Mouse (Mus musculus) kidney, embryonic 16.5 days (tissue): ENCODE data around the gene Abcf1. TPM values are rescaled to one million over a fixed set of nuclear protein-coding genes. Genes with fewer than 3 reads are reported as not detected.
A peak's percentile ranks its signal among the peaks of the same experiment; 100 is the strongest.

Experiments used
- ATAC-seq: fragments of 200-750 bp; cut with Nextera tagmentation; 2 replicates; pipeline ENCODE4 v1.8.0; 2017; ENCODE audit warnings: moderate TSS enrichment; ENCODE audit not compliant: low FRiP score, low TSS enrichment
- H3K27ac ChIP-seq: fragments of 300-500 bp; sonication (generic); 2 replicates; pipeline ENCODE4 v1.5.1; 2014; ENCODE audit warnings: low read length
- H3K27me3 ChIP-seq: fragments of 300-500 bp; sonication (generic); 2 replicates; pipeline ENCODE4 v1.6.1; 2014; ENCODE audit warnings: low read length, control low read depth, mixed read lengths; ENCODE audit not compliant: insufficient read depth
- H3K36me3 ChIP-seq: fragments of 300-500 bp; sonication (generic); 2 replicates; pipeline ENCODE4 v1.6.1; 2014; ENCODE audit warnings: low read length, control low read depth, mixed read lengths; ENCODE audit not compliant: insufficient read depth
- H3K4me1 ChIP-seq: fragments of 300-500 bp; sonication (generic); 2 replicates; pipeline ENCODE4 v1.6.1; 2014; ENCODE audit warnings: low read length, control low read depth, mixed read lengths; ENCODE audit not compliant: insufficient read depth
- H3K4me2 ChIP-seq: fragments of 300-500 bp; sonication (generic); replicated peaks from 2 replicates; pipeline ENCODE4 v1.6.1; 2014; ENCODE audit warnings: low read depth, low read length
- H3K4me3 ChIP-seq: fragments of 300-500 bp; sonication (generic); 2 replicates; pipeline ENCODE4 v1.5.1; 2014; ENCODE audit warnings: mild to moderate bottlenecking, low read length
- H3K9ac ChIP-seq: fragments of 300-500 bp; sonication (generic); replicated peaks from 2 replicates; pipeline ENCODE4 v1.6.1; 2014; ENCODE audit warnings: low read length
- H3K9me3 ChIP-seq: fragments of 300-500 bp; sonication (generic); 2 replicates; pipeline ENCODE4 v1.6.1; 2016; ENCODE audit warnings: low read length, control low read depth
- WGBS: fragments of 180-500 bp; shearing (Covaris S2); extraction: QIAGEN DNeasy Blood & Tissue Kit; methylation state at CpG from one replicate; pipeline ENCODE4 v1.1.7; 2014; 5-methylcytosine and 5-hydroxymethylcytosine counted together
- polyA plus RNA-seq: library from polyadenylated mRNA; unstranded; fragments of >200 nt; fragmentation: Nextera tagmentation; extraction: Ambion mirVana; gene quantifications from 2 replicates; pipeline ENCODE4 v1.2.1, GENCODE M21; 2015

Gene Abcf1
- polyA plus RNA-seq, 1 experiment from 2014 or later, result 80.7 TPM

- Histone ChIP-seq H3K4me1 (peaks cover 8% of the 10 kb centered on the region), H3K27ac (no peak overlapping the region), H3K36me3 (no peaks in the 10 kb centered on the region), H3K27me3 (no peaks in the 10 kb centered on the region), H3K4me2 (no peak overlapping the region), H3K9me3 (no peaks in the 10 kb centered on the region), H3K9ac (no peak overlapping the region), H3K4me3 (no peak overlapping the region)
- 84% methylated on average over 7 of the region's 7 CpGs for WGBS
- no peak for ATAC-seq
Observed at GRCm38 (mm10) chr17:35999356-35999755, 29.8 kb upstream of the Abcf1 start.

- no peak overlapping the region for H3K4me3 ChIP-seq
- H3K4me1 ChIP-seq, result peaks cover 8% of the 10 kb centered on the region
- H3K9ac ChIP-seq, result no peak overlapping the region
- no peaks in the 10 kb centered on the region for H3K9me3 ChIP-seq
- 90% methylated on average over 6 of the region's 6 CpGs for WGBS
- no peaks in the 10 kb centered on the region for H3K27me3 ChIP-seq
- no peak overlapping the region for H3K4me2 ChIP-seq
- ATAC-seq, result no peak
- H3K36me3 ChIP-seq, result no peaks in the 10 kb centered on the region
- no peak overlapping the region for H3K27ac ChIP-seq
Observed at GRCm38 (mm10) chr17:35998545-35999305, 29.2 kb upstream of the Abcf1 start.

- Histone ChIP-seq H3K4me1 (peaks cover 8% of the 10 kb centered on the region), H3K4me2 (no peak overlapping the region), H3K36me3 (no peaks in the 10 kb centered on the region), H3K27me3 (no peaks in the 10 kb centered on the region), H3K4me3 (no peak overlapping the region), H3K9me3 (no peaks in the 10 kb centered on the region), H3K27ac (no peak overlapping the region), H3K9ac (no peak overlapping the region)
- no peak for ATAC-seq
- WGBS, result 58% methylated on average over 12 of the region's 12 CpGs
Observed at GRCm38 (mm10) chr17:35997713-35998510, 28.4 kb upstream of the Abcf1 start.

- Histone ChIP-seq H3K4me3 (no peak overlapping the region), H3K27ac (no peak overlapping the region), H3K4me1 (peaks cover 8% of the 10 kb centered on the region), H3K27me3 (no peaks in the 10 kb centered on the region), H3K4me2 (no peak overlapping the region), H3K9ac (no peak overlapping the region), H3K9me3 (no peaks in the 10 kb centered on the region), H3K36me3 (no peaks in the 10 kb centered on the region)
- peak; percentile 80 for ATAC-seq
- 0% methylated on average over 11 of the region's 11 CpGs for WGBS
Observed at GRCm38 (mm10) chr17:35996949-35997348, 27.4 kb upstream of the Abcf1 start.

- peaks cover 8% of the 10 kb centered on the region for H3K4me1 ChIP-seq
- 5% methylated on average over 14 of the region's 14 CpGs for WGBS
- H3K4me2 ChIP-seq, result peak overlapping the region; percentile 80
- H3K9ac ChIP-seq, result peak overlapping the region; percentile 65
- no peaks in the 10 kb centered on the region for H3K9me3 ChIP-seq
- no peaks in the 10 kb centered on the region for H3K36me3 ChIP-seq
- 0 out of 2 replicates have a peak overlapping the region, but pooled peaks have one; percentile 39 for H3K27ac ChIP-seq
- H3K4me3 ChIP-seq, result peak overlapping the region; percentile 62
- no peak for ATAC-seq
- H3K27me3 ChIP-seq, result no peaks in the 10 kb centered on the region
Observed at GRCm38 (mm10) chr17:35994879-35995240, 25.3 kb upstream of the Abcf1 start.

GRCm38 (mm10) chr17:35994175-35994878, 24.8 kb upstream of the Abcf1 start:
- Histone ChIP-seq H3K9ac (peak overlapping the region; percentile 65), H3K4me2 (peak overlapping the region; percentile 80), H3K9me3 (no peaks in the 10 kb centered on the region), H3K36me3 (peaks cover 4% of the 10 kb centered on the region), H3K27me3 (no peaks in the 10 kb centered on the region), H3K4me1 (peaks cover 8% of the 10 kb centered on the region), H3K4me3 (peak overlapping the region; percentile 62), H3K27ac (0 out of 2 replicates have a peak overlapping the region, but pooled peaks have one; percentile 39)
- 3% methylated on average over 31 of the region's 31 CpGs for WGBS
- ATAC-seq, result peak; percentile 62; the same call in 1 of the 2 replicates

- Histone ChIP-seq H3K36me3 (peaks cover 11% of the 10 kb centered on the region), H3K4me1 (peaks cover 8% of the 10 kb centered on the region), H3K27ac (no peak overlapping the region), H3K9ac (no peak overlapping the region), H3K9me3 (no peaks in the 10 kb centered on the region), H3K4me3 (peak overlapping the region; percentile 62), H3K4me2 (peak overlapping the region; percentile 80), H3K27me3 (no peaks in the 10 kb centered on the region)
- 6% methylated on average over 17 of the region's 17 CpGs for WGBS
- peak; percentile 73 for ATAC-seq
Observed at GRCm38 (mm10) chr17:35993675-35994074, 24.1 kb upstream of the Abcf1 start.

GRCm38 (mm10) chr17:35991781-35992180, 22.2 kb upstream of the Abcf1 start:
- H3K4me2 ChIP-seq, result no peak overlapping the region; the same call in 1 of the 2 replicates
- no peak overlapping the region for H3K27ac ChIP-seq
- H3K4me1 ChIP-seq, result peaks cover 8% of the 10 kb centered on the region
- WGBS, result 33% methylated on average over 10 of the region's 10 CpGs
- no peak overlapping the region for H3K9ac ChIP-seq
- no peaks in the 10 kb centered on the region for H3K9me3 ChIP-seq
- H3K4me3 ChIP-seq, result no peak overlapping the region
- no peaks in the 10 kb centered on the region for H3K27me3 ChIP-seq
- peaks cover 29% of the 10 kb centered on the region for H3K36me3 ChIP-seq
- ATAC-seq, result no peak

- peaks cover 17% of the 10 kb centered on the region for H3K4me1 ChIP-seq
- H3K27ac ChIP-seq, result no peak overlapping the region
- no peaks in the 10 kb centered on the region for H3K9me3 ChIP-seq
- H3K9ac ChIP-seq, result no peak overlapping the region
- H3K27me3 ChIP-seq, result no peaks in the 10 kb centered on the region
- no peak for ATAC-seq
- H3K4me2 ChIP-seq, result no peak overlapping the region
- H3K36me3 ChIP-seq, result peaks cover 30% of the 10 kb centered on the region
- no peak overlapping the region for H3K4me3 ChIP-seq
- WGBS, result 93% methylated on average over 9 of the region's 9 CpGs
Observed at GRCm38 (mm10) chr17:35981776-35982175, 12.2 kb upstream of the Abcf1 start.
